Mouse (Mus musculus) liver, postnatal 0 days (tissue): ENCODE measurements around the gene Pdlim7. TPM values are rescaled to one million over a fixed set of nuclear protein-coding genes. Genes with fewer than 3 reads are reported as not detected.

Source experiments
- ATAC-seq: fragments of 200-750 bp; cut with Nextera tagmentation; 2 replicates; pipeline ENCODE4 v1.8.0; 2017; ENCODE audit warnings: mild to moderate bottlenecking, moderate library complexity
- DNase-seq: peaks from one replicate; pipeline ENCODE4 v3.0.0-alpha.2; 2016
- H3K27ac ChIP-seq: fragments of 300-500 bp; sonication (generic); 2 replicates; pipeline ENCODE4 v1.5.1; 2014; ENCODE audit warnings: antibody characterized with exemption, moderate library complexity, mild to moderate bottlenecking, low read depth
- H3K27me3 ChIP-seq: fragments of 300-500 bp; sonication (generic); 2 replicates; pipeline ENCODE4 v1.6.1; 2014; ENCODE audit warnings: low read length, control low read depth, mixed read lengths; ENCODE audit not compliant: insufficient read depth
- H3K36me3 ChIP-seq: fragments of 300-500 bp; sonication (generic); replicated peaks from 2 replicates; pipeline ENCODE4 v1.6.1; 2014; ENCODE audit warnings: mild to moderate bottlenecking, control low read depth, low read length, moderate library complexity, mixed read lengths; ENCODE audit not compliant: insufficient read depth
- H3K4me1 ChIP-seq: fragments of 300-500 bp; sonication (generic); 2 replicates; pipeline ENCODE4 v1.6.1; 2014; ENCODE audit warnings: antibody characterized with exemption, mild to moderate bottlenecking, control low read depth; ENCODE audit not compliant: insufficient read depth
- H3K4me2 ChIP-seq: fragments of 300-500 bp; sonication (generic); 2 replicates; pipeline ENCODE4 v1.6.1; 2014; ENCODE audit warnings: low read depth, mild to moderate bottlenecking, low read length, moderate library complexity, mixed read lengths
- H3K4me3 ChIP-seq: fragments of 300-500 bp; sonication (generic); 2 replicates; pipeline ENCODE4 v1.5.1; 2014; ENCODE audit warnings: low read depth, low read length
- H3K9ac ChIP-seq: fragments of 300-500 bp; sonication (generic); replicated peaks from 2 replicates; pipeline ENCODE4 v1.6.1; 2014; ENCODE audit warnings: mild to moderate bottlenecking, moderate library complexity
- H3K9me3 ChIP-seq: fragments of 300-500 bp; sonication (generic); 2 replicates; pipeline ENCODE4 v1.6.1; 2016; ENCODE audit warnings: mild to moderate bottlenecking, control low read depth, low read length, mixed read lengths
- CTCF ChIP-seq: sonication (generic); IDR thresholded peaks from 2 replicates; pipeline ENCODE4 v1.5.1; 2016; ENCODE audit warnings: antibody characterized with exemption, low read depth
- EP300 ChIP-seq: IDR thresholded peaks from 2 replicates; pipeline ENCODE4 v1.6.1; 2016; ENCODE audit warnings: antibody characterized with exemption, low read depth, mild to moderate bottlenecking
- WGBS: fragments of 180-500 bp; shearing (Covaris S2); extraction: QIAGEN DNeasy Blood & Tissue Kit; methylation state at CpG from one replicate; pipeline ENCODE4 v1.1.7; 2014; ENCODE audit not compliant: insufficient replicate concordance; 5-methylcytosine and 5-hydroxymethylcytosine counted together
- polyA plus RNA-seq: library from polyadenylated mRNA; unstranded; fragments of >200 nt; fragmentation: Nextera tagmentation; extraction: Ambion mirVana; gene quantifications from 2 replicates; pipeline ENCODE4 v1.2.1, GENCODE M21; 2015

The Pdlim7 gene
- polyA plus RNA-seq, 1 experiment from 2014 or later: 17.0 TPM

DNA sequence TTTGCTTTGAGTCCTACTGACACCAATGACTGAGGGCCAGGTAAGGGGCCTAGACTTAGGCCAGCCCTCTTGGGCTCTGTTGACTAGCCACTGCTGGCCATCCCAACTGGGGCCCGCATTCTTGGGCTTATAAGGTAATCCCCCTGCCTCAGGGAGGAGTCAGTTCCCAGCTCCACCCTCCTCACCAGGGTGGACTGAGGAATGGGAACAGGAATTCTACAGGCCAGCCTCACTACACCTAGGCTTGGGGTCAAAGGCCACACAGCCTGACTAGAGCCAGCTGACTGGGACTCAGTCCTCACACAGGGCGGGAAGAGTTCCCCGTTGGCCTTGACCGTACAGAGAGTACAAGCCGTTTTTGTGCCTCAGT is 2.0 kb downstream of the Pdlim7 start:
- Histone ChIP-seq H3K4me2 (peak overlapping the region; percentile 98), H3K9ac (peak overlapping the region; percentile 12), H3K36me3 (peaks cover 22% of the 10 kb centered on the region), H3K4me1 (peaks cover 32% of the 10 kb centered on the region), H3K9me3 (no peaks in the 10 kb centered on the region), H3K27me3 (0 out of 2 replicates have a peak, but pooled peaks cover 8% of the 10 kb centered on the region), H3K4me3 (no peak overlapping the region), H3K27ac (peak overlapping the region; percentile 65)
- no peak; the same call in none of the 2 replicates for ATAC-seq
- TF ChIP-seq EP300: no peak
- no peak for TF ChIP-seq CTCF
- 38% methylated on average over 5 of the region's 5 CpGs for WGBS
- peak; percentile 27 for DNase-seq

DNA sequence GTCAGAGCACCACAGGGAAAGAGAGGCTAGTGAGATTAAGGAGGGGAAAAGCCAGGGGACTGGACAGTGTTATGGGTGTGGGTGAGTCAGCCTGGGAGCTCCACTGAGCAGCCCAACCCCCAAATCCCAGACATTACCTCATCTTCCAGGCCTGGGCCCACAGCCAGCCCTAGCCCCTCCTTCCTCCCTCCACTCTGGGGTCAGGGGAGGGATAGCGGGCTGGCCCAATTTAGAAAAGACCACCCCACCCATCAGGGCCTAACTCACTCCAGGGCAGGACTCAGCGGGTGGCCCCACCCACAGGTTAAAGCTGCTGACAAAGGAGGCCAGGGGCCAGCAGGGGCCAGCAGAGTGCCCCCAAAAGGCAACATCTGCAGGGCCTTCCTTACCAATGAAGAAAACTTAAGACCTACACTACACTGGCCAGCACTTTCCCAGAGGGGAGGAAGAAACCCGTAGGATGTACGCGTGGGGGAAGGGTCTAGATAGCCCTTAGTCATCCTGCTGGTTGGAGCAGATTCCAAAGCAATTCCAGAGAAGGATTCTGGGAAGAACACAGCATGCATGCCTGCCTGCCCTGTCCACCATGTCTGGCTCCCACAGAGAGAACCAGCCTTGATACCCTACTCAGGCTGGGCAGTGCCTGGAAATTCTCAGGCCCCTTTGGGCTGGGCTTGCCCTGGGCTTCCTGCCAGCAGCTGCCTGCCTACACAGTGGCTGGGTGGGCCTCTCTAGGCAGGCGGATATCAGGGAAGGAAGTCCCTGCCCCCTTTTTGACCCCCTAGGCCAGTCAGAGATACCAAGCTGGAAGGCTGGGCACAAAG is 2.6 kb downstream of the Pdlim7 start:
- Histone ChIP-seq H3K4me3 (no peak overlapping the region), H3K4me2 (peak overlapping the region; percentile 98), H3K9ac (peak overlapping the region; percentile 12), H3K27me3 (0 out of 2 replicates have a peak, but pooled peaks cover 8% of the 10 kb centered on the region), H3K4me1 (peaks cover 32% of the 10 kb centered on the region), H3K36me3 (peaks cover 26% of the 10 kb centered on the region), H3K27ac (peak overlapping the region; percentile 65), H3K9me3 (no peaks in the 10 kb centered on the region)
- peak; percentile 65 for ATAC-seq
- DNase-seq: peak; percentile 65
- 22% methylated on average over 6 of the region's 6 CpGs for WGBS
- TF ChIP-seq EP300 (no peak), CTCF (peak; percentile 31)

DNA sequence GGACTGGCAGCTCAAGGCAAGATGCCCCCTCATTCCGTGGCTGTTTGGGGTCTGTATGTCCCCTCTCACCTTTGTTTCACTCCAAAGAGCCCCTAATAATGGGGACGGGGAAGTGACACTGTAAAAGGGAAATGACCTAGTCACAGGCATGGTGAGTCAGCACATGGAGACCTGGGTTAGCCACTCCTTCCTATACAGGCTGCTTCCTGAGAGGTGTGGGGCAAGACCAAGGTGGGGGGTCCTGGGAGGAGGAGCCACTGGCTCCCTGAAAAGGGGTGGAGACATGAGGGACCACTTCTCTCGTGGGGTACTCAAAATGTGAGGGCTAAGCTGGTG is 3.2 kb downstream of the Pdlim7 start:
- Histone ChIP-seq H3K27ac (peak overlapping the region; percentile 0; the same call in 1 of the 2 replicates), H3K27me3 (0 out of 2 replicates have a peak, but pooled peaks cover 6% of the 10 kb centered on the region), H3K4me2 (0 out of 2 replicates have a peak overlapping the region, but pooled peaks have one; percentile 98), H3K4me1 (peaks cover 32% of the 10 kb centered on the region), H3K36me3 (peaks cover 32% of the 10 kb centered on the region), H3K9ac (no peak overlapping the region), H3K4me3 (no peak overlapping the region), H3K9me3 (no peaks in the 10 kb centered on the region)
- WGBS: 24% methylated on average over 3 of the region's 3 CpGs
- DNase-seq (peak; percentile 44), ATAC-seq (peak; percentile 29)
- TF ChIP-seq EP300: no peak
- no peak for TF ChIP-seq CTCF

DNA sequence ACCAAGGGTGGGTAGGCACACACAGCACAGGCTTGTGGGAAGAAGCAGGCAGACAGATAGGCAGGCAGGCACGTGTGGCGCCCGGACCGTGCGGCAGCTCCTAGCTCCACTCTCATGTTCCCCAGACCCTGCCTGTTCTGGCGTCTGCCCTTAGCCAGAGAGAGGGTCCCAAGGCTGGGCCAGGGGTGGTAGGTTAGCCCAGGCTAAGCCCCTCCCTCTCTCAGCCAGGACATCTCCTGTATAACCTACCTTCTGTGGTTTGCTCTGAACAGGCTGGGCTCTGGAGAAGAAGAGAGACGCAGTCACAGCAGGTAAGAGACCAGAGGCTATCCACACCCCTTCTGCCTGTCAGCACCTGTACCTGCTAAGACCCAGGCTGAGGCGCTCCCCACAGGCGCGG is 4.9 kb downstream of the Pdlim7 start:
- Histone ChIP-seq H3K9me3 (no peaks in the 10 kb centered on the region), H3K27me3 (no peaks in the 10 kb centered on the region), H3K27ac (no peak overlapping the region), H3K36me3 (peaks cover 46% of the 10 kb centered on the region), H3K4me2 (no peak overlapping the region), H3K4me3 (no peak overlapping the region), H3K9ac (no peak overlapping the region), H3K4me1 (peaks cover 32% of the 10 kb centered on the region)
- 94% methylated on average over 10 of the region's 10 CpGs for WGBS
- ATAC-seq: no peak
- TF ChIP-seq EP300 (no peak), CTCF (no peak)
- no peak for DNase-seq

DNA sequence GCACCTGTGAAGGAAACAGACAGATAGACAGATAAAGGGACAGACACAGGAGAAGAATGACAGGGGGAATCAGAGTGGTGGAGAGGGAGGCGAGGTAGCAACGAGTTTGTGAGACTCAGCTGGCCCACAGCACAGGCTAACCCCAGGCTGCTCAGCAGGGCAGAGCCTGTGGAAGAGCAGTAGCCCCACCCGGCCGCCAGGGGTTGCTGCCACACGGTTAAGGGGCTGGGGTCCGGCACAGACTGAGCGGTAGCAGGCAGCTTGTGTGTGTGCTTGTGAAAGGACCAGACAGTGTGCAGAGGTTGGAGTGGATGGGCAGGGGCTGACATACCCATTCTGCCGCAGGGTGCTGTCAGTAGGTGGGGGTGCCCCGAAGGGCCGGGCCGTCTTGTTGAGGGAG is 5.6 kb downstream of the Pdlim7 start:
- DNase-seq: peak; percentile 12
- H3K4me1 ChIP-seq: peaks cover 32% of the 10 kb centered on the region
- H3K9ac ChIP-seq: no peak overlapping the region
- no peak overlapping the region for H3K4me2 ChIP-seq
- peaks cover 52% of the 10 kb centered on the region for H3K36me3 ChIP-seq
- TF ChIP-seq EP300 (no peak), CTCF (peak; percentile 24)
- no peaks in the 10 kb centered on the region for H3K27me3 ChIP-seq
- no peak for ATAC-seq
- no peak overlapping the region for H3K27ac ChIP-seq
- H3K9me3 ChIP-seq: no peaks in the 10 kb centered on the region
- H3K4me3 ChIP-seq: no peak overlapping the region
- WGBS: 77% methylated on average over 11 of the region's 11 CpGs

DNA sequence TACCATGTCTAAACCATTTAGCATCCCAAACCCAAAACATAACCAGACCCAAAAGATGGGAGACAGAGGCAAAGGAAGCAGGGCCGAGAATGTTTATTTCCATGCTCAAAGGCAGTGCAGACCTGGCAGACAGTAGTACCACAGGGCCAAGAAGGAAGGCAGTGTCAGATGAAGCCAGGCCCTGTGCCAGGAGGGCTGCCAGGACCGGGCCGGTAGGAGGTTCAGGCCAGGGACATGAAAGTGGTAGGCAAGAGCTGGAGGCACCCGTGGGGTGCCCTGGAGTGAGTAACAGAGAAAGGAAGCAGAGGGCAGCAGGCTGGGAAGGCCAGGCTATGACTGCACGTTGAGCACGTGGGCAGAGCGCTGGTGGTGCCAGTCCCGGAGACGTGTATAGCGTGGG is 6.8 kb downstream of the Pdlim7 start:
- TF ChIP-seq EP300 (no peak), CTCF (no peak)
- no peaks in the 10 kb centered on the region for H3K9me3 ChIP-seq
- peaks cover 55% of the 10 kb centered on the region for H3K36me3 ChIP-seq
- H3K27me3 ChIP-seq: no peaks in the 10 kb centered on the region
- H3K4me2 ChIP-seq: no peak overlapping the region
- H3K4me3 ChIP-seq: no peak overlapping the region
- WGBS: 88% methylated on average over 10 of the region's 10 CpGs
- no peak overlapping the region for H3K27ac ChIP-seq
- H3K4me1 ChIP-seq: peaks cover 23% of the 10 kb centered on the region
- ATAC-seq (no peak), DNase-seq (no peak)
- H3K9ac ChIP-seq: no peak overlapping the region
